Mouse (Mus musculus) adrenal gland, postnatal 14 days (tissue): ENCODE data around the gene Frem2. TPM values are rescaled to one million over a fixed set of nuclear protein-coding genes. Genes with fewer than 3 reads are reported as not detected.

Experiments
- DNase-seq: peaks from one replicate; pipeline ENCODE4 v3.0.0; 2021; ENCODE audit warnings: mixed read lengths
- total RNA-seq: library from RNA; stranded (reverse); gene quantifications from 2 replicates; pipeline ENCODE4 v1.2.3, GENCODE M21; 2021

Frem2 gene
- total RNA-seq, 1 experiment from 2014 or later = 1.9 TPM

- DNase-seq = no peak
Observed at GRCm38 (mm10) chr3:53466481-53466880, 190.7 kb downstream of the Frem2 start.

- DNase-seq = no peak
Observed at GRCm38 (mm10) chr3:53465330-53465729, 191.8 kb downstream of the Frem2 start.

DNA sequence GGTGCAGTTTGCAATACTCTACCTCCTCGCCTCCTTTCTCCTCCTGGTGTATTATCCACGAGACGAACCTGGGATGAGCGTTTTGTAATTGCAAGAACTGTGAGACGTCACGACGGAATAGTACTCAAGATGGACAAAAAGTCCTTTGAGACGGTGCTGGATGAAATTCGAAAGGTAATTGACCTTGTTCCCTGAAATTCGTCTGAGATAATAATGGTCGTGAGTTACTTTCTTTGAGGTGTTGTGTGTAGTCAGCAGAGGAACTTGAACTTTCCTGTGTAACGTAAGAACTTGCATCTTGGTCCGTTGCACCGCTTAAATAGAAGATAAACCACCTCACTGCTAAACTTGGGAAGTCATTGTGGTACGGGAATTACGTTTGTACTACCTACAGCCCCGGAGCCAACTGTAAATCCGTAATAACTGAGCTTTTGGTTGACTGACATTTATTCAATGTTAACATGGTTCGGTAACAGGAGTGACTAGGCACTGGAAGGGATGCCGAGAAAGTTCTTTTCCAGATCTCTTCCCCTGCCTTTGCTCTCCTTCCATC is 192.9 kb downstream of the Frem2 start:
- no peak for DNase-seq

Other genes starting within 250 kb of the Frem2 start
- 9.8 and 11.9 TPM in 2 replicates for gene Nhlrc3, start 194.0 kb downstream of the Frem2 start, total RNA-seq
- 22.4 and 25.6 TPM in 2 replicates for gene Proser1, start 193.7 kb downstream of the Frem2 start, total RNA-seq
- not detected in 2 replicates for gene Stoml3, start 168.7 kb downstream of the Frem2 start, total RNA-seq
- not detected in 2 replicates for gene Gm10985, start 187.7 kb upstream of the Frem2 start, total RNA-seq
- 72.9 and 73.4 TPM in 2 replicates for gene Ufm1, start 206.5 kb upstream of the Frem2 start, total RNA-seq